Mouse (Mus musculus) testis, adult 2 months (tissue): ENCODE measurements at regions not wholly inside any gene's neighbourhood (a gene's known extent, or its start where the extent isn't known, plus 50 kb on each side); places are given as distances from the start of the nearest gene placed in this dataset.

ENCODE experiments used
- CTCF ChIP-seq: fragments of 200-500 bp; IDR thresholded peaks from 2 replicates; pipeline ENCODE4 v1.5.1; 2012; ENCODE audit warnings: low read depth, mild to moderate bottlenecking, inconsistent platforms, low read length, moderate library complexity; ENCODE audit not compliant: control insufficient read depth, insufficient read depth, insufficient replicate concordance
- POLR2A ChIP-seq: fragments of 200-500 bp; IDR thresholded peaks from 2 replicates; pipeline ENCODE4 v1.6.1; 2012; ENCODE audit warnings: low read depth, mild to moderate bottlenecking, inconsistent platforms, low read length, moderate library complexity; ENCODE audit not compliant: control insufficient read depth

DNA sequence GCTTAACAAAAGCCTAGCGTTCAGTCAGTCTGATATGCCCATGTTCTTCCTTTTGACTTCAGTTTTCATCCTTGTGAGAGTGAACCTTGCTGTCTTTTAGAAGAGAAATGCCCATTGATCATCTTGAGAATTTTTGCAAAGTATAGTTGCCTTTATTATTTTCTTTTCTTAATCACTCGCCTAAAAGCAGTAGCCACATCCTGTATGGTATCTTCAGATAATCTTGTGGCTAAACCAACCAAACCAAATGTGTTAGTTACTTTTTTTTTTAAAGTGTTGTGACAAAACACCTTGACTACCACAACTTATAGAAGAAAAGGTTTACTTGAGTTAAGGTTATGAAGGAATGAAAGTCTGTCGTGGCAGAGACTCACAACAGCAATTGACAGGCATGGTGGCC is 67.9 kb downstream of the Gm10295 start:
- TF ChIP-seq POLR2A (no peak), CTCF (no peak)
